Mouse (Mus musculus): ENCODE measurements around the gene Arhgap8.
A peak's percentile ranks its signal among the peaks of the same experiment; 100 is the strongest.

GRCm38 (mm10) chr15:84754987-84755386, 35.1 kb downstream of the Arhgap8 start:
- TF ChIP-seq POLR2A (IDR thresholded peaks at IDR 0.05; ENCODE audit: low read depth, low read length) (no peak), CTCF (conservative IDR thresholded peaks at IDR 0.05; ENCODE audit: insufficient read depth, insufficient read length, low read depth, low read length) (peak; percentile 86)

Measured in kidney, adult 2 months (tissue).